Mouse (Mus musculus) T-helper 1 cell (primary cell): Measurements from ENCODE around the gene Chtop.

Experiments used
- in situ Hi-C: fragments of 300-600 bp; cut with MboI, MseI; formaldehyde crosslinking; loops from one replicate; pipeline ENCODE4 v1.15.1; 2025; ENCODE audit warnings: high pct_unique_total_duplicates

The Chtop gene

DNA sequence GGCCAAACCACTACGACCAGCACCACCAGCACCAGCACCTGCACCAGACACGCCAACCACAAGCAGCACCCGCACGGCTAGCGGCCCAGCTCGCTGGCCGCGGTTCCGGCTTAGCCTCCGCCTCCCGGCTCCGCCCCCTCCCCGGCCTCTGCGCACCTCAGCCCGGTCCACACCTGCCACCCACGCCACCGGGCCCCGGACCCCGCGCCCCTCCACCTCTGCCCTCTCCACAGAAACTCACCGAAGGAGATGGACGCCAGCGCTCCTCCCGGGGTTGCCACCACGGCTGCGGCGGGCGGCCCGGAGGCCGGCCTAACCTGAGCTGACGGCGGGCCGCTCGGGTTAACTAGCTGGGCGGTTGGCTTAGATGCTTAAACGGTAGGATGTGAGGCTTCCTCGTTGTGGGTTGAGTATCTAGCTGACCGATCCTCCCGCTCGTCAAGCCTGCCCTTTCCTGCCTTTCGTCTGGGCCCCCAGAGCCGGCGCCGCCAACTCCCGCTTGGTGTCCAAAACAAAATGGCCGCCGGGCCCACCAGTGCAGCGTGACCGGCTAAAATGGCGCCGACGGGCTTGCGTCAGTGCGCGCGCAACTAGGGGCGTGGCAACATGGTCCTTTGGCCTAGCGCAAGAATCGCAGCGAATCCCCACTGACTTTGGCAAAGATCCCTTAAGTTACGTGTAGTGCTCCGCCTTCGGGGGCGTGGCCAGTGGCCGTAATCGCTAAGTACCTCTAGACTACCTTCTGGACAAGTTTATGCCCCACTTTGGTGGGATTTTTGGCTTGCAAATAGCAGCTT lies at the start of gene Chtop:
TSS of gene Chtop (minus strand) at position 549 of the 797 bp plus-strand sequence.
- in situ Hi-C loops = no loop called here

- in situ Hi-C loops = no loop called here
These were observed 46.7 kb upstream of the Chtop start for GRCm38 (mm10) chr3:90555954-90556353.

- in situ Hi-C loops = no loop called here
These were observed 42.9 kb upstream of the Chtop start for GRCm38 (mm10) chr3:90552231-90552630.

DNA sequence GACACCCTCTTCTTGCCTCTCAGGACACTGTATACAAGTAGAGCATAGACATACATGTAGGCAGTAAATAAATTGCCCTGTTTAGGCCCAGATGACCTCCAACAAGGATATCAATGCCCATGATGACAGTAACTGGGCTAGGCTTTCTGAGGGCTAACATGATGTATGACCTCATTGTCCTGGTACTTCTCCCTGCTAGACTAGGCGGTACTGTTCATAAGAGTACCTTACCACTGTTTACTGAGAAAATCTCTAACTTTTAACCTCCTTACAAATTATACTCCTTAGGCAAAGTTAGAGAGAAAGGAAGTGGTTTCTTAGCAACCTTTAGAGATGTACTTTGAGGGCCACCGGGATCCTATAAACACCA lies 41.1 kb upstream of the Chtop start:
- in situ Hi-C loops = no loop called here

DNA sequence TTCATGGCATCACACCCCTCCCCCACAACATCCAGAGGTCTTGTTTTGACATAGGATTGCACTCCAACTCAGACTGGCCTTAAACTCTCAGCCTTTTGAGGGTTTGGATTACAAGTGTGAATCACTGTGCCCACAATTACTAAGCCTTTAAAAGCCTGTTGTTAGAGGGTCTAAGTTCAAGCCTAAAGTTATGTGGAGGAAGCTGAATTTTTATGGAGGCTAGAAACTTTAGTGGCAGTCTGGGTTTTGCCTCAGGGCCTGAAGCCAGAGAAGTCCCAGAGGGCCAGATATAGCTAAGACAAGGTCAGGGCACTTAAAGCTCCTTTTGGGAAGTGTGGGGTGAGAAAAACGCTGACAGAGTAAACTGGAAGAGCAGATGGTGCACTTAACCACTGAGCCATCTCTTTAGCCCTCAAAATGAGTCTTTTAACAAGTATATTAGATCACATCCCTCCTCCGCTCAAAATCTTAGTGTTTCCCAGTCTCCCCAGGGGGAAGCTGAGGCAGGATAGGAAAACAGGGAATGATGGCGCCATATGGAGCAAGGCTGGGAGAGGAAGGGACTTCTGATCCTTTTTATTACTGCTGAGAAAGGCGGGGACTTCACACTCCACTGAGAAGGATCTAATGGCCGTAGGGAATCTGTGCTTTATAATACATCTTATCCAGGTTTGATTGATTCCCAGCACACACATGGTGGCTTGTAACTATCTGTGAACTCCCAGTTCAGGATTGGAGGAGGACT lies 40.5 kb upstream of the Chtop start:
- in situ Hi-C loops = no loop called here

- in situ Hi-C loops = no loop called here
These were observed 31.6 kb upstream of the Chtop start for GRCm38 (mm10) chr3:90540904-90541303.

- in situ Hi-C loops = no loop called here
These were observed 28.6 kb upstream of the Chtop start for GRCm38 (mm10) chr3:90537905-90538296.

DNA sequence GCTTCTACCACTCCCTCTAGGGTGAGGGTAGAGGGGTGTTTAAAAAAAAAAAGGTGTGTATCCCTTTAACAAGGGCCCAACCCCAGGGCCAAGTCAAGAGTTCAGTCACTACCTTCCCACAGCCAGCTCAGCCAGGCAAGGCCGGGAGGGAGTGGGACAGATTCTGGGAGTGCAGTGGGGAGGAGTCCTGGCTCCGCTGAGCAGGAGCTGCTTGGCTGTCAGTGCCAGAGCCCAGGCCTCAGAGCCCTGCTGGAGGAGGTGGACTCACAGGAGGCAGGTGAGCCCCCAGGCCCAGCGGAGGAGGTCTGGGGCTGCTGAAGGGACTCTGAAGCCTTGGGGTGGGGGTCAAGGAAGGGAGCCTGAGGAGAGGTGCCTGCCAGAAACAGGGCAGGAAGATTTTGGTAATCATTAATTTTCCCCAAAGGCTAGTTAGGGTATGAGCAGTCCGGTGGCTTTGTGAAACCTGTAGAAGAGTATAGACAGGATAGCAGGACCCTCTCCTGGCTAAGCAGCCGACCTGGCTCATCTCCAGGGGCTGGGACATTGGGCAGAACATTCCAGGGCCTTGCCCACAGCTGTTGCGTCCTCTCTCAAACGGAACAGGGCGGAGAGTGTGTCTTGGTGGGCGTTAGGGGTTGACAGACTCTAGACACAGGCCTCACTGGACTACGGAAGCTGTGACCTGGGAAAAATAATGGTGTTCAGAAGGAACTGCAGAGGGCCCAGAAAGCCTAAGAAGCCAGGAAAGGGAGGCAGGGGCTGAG lies 28.0 kb upstream of the Chtop start, which contains the start of gene S100a16:
TSS of gene S100a16 (plus strand) at position 114 of the 764 bp plus-strand sequence.
- in situ Hi-C loops = no loop called here

DNA sequence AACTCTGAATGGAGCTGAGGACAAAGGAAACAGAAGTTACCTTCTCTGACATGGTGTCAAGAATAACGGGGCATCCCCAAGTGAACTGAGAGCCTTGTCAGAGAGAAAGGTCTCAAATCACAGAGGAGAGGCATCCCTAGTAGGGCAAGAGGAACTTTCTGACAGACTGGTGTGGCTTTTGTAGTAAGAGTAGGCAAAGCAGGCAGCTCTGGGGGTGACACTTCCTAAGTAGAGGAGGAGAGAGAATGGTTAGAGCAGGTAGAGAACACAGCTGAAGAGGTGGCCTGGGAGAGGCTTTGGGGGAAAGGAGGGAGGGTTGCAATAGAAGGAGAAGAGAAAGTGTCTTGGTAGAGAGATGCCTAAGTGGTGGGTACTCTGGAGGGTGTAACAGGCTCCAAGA lies 26.1 kb upstream of the Chtop start:
- in situ Hi-C loops = no loop called here

GRCm38 (mm10) chr3:90531713-90532112 lies 22.4 kb upstream of the Chtop start:
- in situ Hi-C loops = no loop called here

DNA sequence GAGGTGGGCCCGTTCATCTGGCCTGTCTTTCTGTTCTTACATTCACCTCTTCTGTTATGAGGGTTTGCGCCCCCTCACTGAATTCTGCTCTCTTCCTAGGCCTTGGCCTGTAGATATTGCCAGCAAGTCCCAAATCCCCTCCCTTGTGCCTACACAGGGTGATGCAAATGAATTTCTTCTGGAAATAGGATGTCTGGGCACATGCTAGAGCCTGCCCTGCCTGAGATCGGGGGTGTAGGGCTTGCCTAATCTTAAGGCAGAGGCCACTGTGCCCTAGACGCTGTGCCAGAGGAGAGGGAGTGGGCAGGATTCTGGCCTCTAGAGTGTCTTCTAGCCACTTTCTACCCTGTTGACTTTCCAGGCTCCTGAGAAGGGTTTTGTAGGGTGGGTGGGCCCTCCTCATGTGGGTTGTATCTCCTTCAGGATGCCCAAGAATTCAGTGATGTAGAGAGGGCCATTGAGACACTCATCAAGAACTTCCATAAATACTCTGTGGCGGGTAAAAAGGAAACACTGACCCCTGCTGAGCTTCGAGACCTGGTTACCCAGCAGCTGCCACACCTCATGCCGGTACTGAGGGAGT lies 18.1 kb upstream of the Chtop start:
- in situ Hi-C loops = no loop called here

GRCm38 (mm10) chr3:90526580-90526979 lies 17.3 kb upstream of the Chtop start, which contains the start of gene S100a14:
Gene S100a14 (plus strand): TSS chr3:90526856.
- in situ Hi-C loops = no loop called here

- in situ Hi-C loops = no loop called here
These were observed 16.8 kb upstream of the Chtop start for GRCm38 (mm10) chr3:90526076-90526475.

DNA sequence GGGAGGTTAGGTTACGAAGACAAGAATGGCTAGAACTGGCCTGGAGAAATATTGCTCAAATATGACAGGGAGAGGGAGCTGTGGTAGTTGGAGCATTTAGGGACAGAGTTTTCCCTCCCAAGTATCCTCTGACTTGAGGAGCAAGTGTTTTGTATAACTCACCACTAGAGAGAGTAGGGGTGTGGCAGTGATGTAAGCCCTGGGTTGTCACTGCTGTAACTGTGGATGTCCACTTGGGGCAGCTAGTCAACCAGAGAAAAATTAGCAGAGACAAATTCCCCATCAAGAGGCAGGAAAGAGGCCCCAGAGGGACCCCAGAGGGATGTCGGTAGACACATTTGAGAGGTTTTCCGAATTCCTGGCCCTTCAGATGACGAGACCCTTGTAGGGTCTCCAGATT lies 16.1 kb upstream of the Chtop start:
- in situ Hi-C loops = no loop called here

GRCm38 (mm10) chr3:90517711-90518110 lies 8.4 kb upstream of the Chtop start:
- in situ Hi-C loops = loop anchor here (5.0 kb wide), 1 partner anchor 65 kb away; no protein-coding TSS in a partner anchor

DNA sequence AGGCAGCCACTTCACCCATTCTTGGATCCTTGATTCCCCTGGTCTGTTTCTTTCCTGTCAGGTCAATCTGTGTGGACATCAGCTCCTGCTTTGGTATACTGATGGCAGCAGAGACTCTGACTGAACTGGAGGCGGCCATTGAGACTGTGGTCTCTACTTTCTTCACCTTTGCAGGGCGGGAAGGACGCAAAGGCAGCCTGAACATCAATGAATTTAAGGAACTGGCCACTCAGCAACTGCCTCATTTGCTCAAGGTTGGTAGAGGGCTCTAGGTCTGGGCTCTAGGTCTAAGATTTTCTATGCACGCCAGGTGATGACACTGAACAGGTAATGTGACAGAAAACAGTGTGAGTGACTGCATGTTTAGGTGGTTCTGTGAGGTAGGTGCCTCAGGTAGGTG lies 6.5 kb upstream of the Chtop start:
- in situ Hi-C loops = loop anchor here (5.0 kb wide), 1 partner anchor 67 kb away; no protein-coding TSS in a partner anchor

- in situ Hi-C loops = loop anchor here (5.0 kb wide), 1 partner anchor 67 kb away; no protein-coding TSS in a partner anchor
These were observed 5.9 kb upstream of the Chtop start for GRCm38 (mm10) chr3:90515242-90515641.

DNA sequence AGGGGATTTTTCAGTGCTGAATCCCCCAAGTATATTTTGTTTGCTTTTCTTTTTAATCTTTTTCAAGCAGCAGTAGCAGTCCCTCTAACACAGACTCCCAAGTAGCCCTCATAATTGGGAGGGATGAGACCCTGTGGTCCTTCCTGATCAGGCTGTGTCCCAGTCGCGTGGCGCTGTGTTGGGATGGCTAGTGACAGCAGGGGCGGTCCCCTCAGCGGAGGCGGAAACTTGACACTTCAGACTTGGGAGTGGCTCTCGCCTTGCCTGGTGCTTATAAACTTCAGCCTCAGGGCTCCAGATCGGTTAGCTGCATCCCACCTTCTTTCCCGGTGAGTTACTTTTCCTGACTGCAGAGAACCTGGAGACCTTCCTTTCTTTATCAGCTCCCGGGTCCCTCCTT lies 5.4 kb upstream of the Chtop start:
- in situ Hi-C loops = loop anchor here (5.0 kb wide), 1 partner anchor 68 kb away; no protein-coding TSS in a partner anchor

GRCm38 (mm10) chr3:90513796-90514590 lies 4.7 kb upstream of the Chtop start, which contains the start of the genes S100a1 and S100a13:
Gene S100a1 (minus strand): TSS chr3:90514392.
Gene S100a13 (plus strand): TSS chr3:90514435.
- in situ Hi-C loops = no loop called here

GRCm38 (mm10) chr3:90512948-90513642 lies 3.8 kb upstream of the Chtop start:
- in situ Hi-C loops = no loop called here
